ENCODE assay signal across 15 mouse cellular contexts in the genomic region with DNA sequence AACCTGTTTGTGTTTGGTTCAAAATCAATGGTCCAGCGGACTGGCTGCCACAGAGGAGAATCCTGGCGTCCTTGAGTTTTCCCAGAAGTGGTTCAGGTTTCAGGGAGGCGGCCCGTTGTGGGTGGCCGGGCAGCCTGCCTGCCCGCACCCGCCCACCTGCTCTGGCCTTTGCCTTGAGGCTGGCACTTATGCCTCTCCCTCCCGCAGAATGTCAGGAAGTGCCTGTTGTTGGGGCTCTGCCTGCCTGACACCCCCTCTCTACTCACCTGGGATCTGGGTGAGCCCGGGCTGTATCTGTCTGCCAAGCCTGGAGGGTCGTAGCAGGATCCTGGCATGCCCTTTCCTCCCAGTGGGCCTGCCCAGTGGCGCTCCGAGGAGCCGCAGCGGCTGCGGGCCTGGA. TPM values are rescaled to one million over a fixed set of nuclear protein-coding genes. Genes with fewer than 3 reads are reported as not detected.
DNase-seq lines count a peak whose midpoint lies in the region; ATAC-seq and TF ChIP-seq lines count a peak whose summit lies in the region.
"Had no signal": no experiment of that assay in that cellular context is flagged by ENCODE, and none has a peak within 500 bp of the region (broad histone marks: within the 10 kb centered on the region; RNA-seq: fewer than 3 reads in every experiment).

No protein-coding gene starts in this region.

- no peak overlapping the region for H3ac ChIP-seq in myocyte (ENCODE audit: control insufficient read depth, insufficient read length)

- no peak overlapping the region for H3K4me3 ChIP-seq in heart, embryonic 10.5 days
- H3K4me3 ChIP-seq in neural tube, embryonic 13.5 days, result no peak overlapping the region
- H3K4me3 ChIP-seq in neural tube, embryonic 15.5 days (replicated peaks), result no peak overlapping the region
- H3K4me3 ChIP-seq in myocyte, result no peak overlapping the region
- H3K4me3 ChIP-seq: embryonic facial prominence, embryonic 15.5 days; left cerebral cortex, adult 2 months; lung, embryonic 15.5 days had no signal

- H3K9me3 ChIP-seq in heart, embryonic 10.5 days, result no peaks in the 10 kb centered on the region; the same call in 1 of the 2 replicates
- H3K9me3 ChIP-seq in neural tube, embryonic 13.5 days, result no peaks in the 10 kb centered on the region; the same call in 1 of the 2 replicates
- no peaks in the 10 kb centered on the region for H3K9me3 ChIP-seq in neural tube, embryonic 15.5 days (replicated peaks)
- H3K9me3 ChIP-seq: lung, embryonic 15.5 days had no signal

- H3K9ac ChIP-seq in neural tube, embryonic 13.5 days, result no peak overlapping the region
- no peak overlapping the region for H3K9ac ChIP-seq in neural tube, embryonic 15.5 days (replicated peaks)
- H3K9ac ChIP-seq: embryonic facial prominence, embryonic 15.5 days; lung, embryonic 15.5 days had no signal

- no peak for ATAC-seq in neural tube, embryonic 13.5 days (ENCODE audit: low read depth)
- no peak for ATAC-seq in neural tube, embryonic 15.5 days (ENCODE audit: low FRiP score)
- ATAC-seq: intestine, embryonic 16.5 days; Patski had no signal

- peak overlapping the region; percentile 72 for H3K27ac ChIP-seq in heart, embryonic 10.5 days
- H3K27ac ChIP-seq in neural tube, embryonic 13.5 days (replicated peaks), result 0 out of 2 replicates have a peak overlapping the region, but pooled peaks have one; percentile 9
- no peak overlapping the region for H3K27ac ChIP-seq in neural tube, embryonic 15.5 days (replicated peaks)
- H3K27ac ChIP-seq: embryonic facial prominence, embryonic 15.5 days; left cerebral cortex, adult 2 months; lung, embryonic 15.5 days had no signal

- WGBS in heart, embryonic 10.5 days, result 79% methylated on average over 15 of the region's 15 CpGs
- 90% methylated on average over 15 of the region's 15 CpGs for WGBS in neural tube, embryonic 13.5 days
- 86% methylated on average over 15 of the region's 15 CpGs for WGBS in neural tube, embryonic 15.5 days

- H3K4me2 ChIP-seq in neural tube, embryonic 13.5 days, result no peak overlapping the region
- no peak overlapping the region for H3K4me2 ChIP-seq in neural tube, embryonic 15.5 days
- H3K4me2 ChIP-seq in myocyte (ENCODE audit: low read depth), result peak overlapping the region; percentile 55
- H3K4me2 ChIP-seq: embryonic facial prominence, embryonic 15.5 days; lung, embryonic 15.5 days had no signal

- peaks cover 44% of the 10 kb centered on the region for H3K36me3 ChIP-seq in heart, embryonic 10.5 days
- peaks cover 12% of the 10 kb centered on the region for H3K36me3 ChIP-seq in neural tube, embryonic 13.5 days
- H3K36me3 ChIP-seq in neural tube, embryonic 15.5 days, result no peaks in the 10 kb centered on the region; the same call in 1 of the 2 replicates
- H3K36me3 ChIP-seq in myocyte (ENCODE audit: control insufficient read depth, insufficient read depth), result no peaks in the 10 kb centered on the region

- no peaks in the 10 kb centered on the region for H3K27me3 ChIP-seq in heart, embryonic 10.5 days (ENCODE audit: insufficient read depth, poor library complexity, severe bottlenecking)
- no peaks in the 10 kb centered on the region for H3K27me3 ChIP-seq in neural tube, embryonic 13.5 days
- no peaks in the 10 kb centered on the region for H3K27me3 ChIP-seq in neural tube, embryonic 15.5 days (replicated peaks)
- H3K27me3 ChIP-seq in myocyte (ENCODE audit: control insufficient read depth, insufficient read depth, insufficient read length), result peaks cover 4% of the 10 kb centered on the region
- H3K27me3 ChIP-seq: embryonic facial prominence, embryonic 15.5 days; lung, embryonic 15.5 days; Patski had no signal

- TF ChIP-seq POLR2A in myocyte (IDR thresholded peaks at IDR 0.05; ENCODE audit: insufficient read length, low read depth), result no peak

- H3K79me2 ChIP-seq in myocyte (ENCODE audit: control insufficient read depth, insufficient read depth), result no peaks in the 10 kb centered on the region

- peaks cover 63% of the 10 kb centered on the region for H3K4me1 ChIP-seq in heart, embryonic 10.5 days
- peaks cover 54% of the 10 kb centered on the region for H3K4me1 ChIP-seq in neural tube, embryonic 13.5 days (replicated peaks)
- peaks cover 50% of the 10 kb centered on the region for H3K4me1 ChIP-seq in neural tube, embryonic 15.5 days

- no peak for DNase-seq in heart, embryonic 10.5 days (ENCODE audit: low spot score)
- DNase-seq in heart, adult 9 months (ENCODE audit: low spot score in 2 of 2), result no peak
- DNase-seq in kidney, adult 8-10 months, result peak; percentile 68 to 77
- DNase-seq in right cerebral cortex, postnatal 14 days, result no peak
- no peak for DNase-seq in right cerebral cortex, postnatal 36 days (ENCODE audit: low spot score in 2 of 2)
- DNase-seq: cerebellum, adult 9-11 months had no signal

TF ChIP-seq in myocyte, 11 proteins besides CTCF, POLR2A, EP300 and RAD21:
- TF ChIP-seq MAX (IDR thresholded peaks at IDR 0.05; ENCODE audit: low read depth), result no peak
- TF ChIP-seq TCF12 (IDR thresholded peaks at IDR 0.05; ENCODE audit: insufficient read depth, poor library complexity, severe bottlenecking), result peak; percentile 9
- no peak for TF ChIP-seq REST (IDR thresholded peaks at IDR 0.05; ENCODE audit: insufficient read depth, insufficient read length)
- TF ChIP-seq MYOD1 (IDR thresholded peaks at IDR 0.05; ENCODE audit: control insufficient read depth in 1 of 3, insufficient read length in 2 of 3, low read depth in 2 of 3), result peak in 2 of 3 experiments; percentile 83 to 92
- TF ChIP-seq USF1 (IDR thresholded peaks at IDR 0.05; ENCODE audit: low read depth), result no peak
- no peak for TF ChIP-seq E2F4 (IDR thresholded peaks at IDR 0.05; ENCODE audit: insufficient read depth)
- no peak for TF ChIP-seq SRF (IDR thresholded peaks at IDR 0.05; ENCODE audit: control insufficient read depth, insufficient read length, low read depth)
- TF ChIP-seq TCF3 (IDR thresholded peaks at IDR 0.05; ENCODE audit: insufficient read length, low read depth), result peak; percentile 40
- TF ChIP-seq MYOG (IDR thresholded peaks at IDR 0.05; ENCODE audit: control insufficient read depth in 1 of 3, insufficient read depth in 1 of 3, insufficient read length in 2 of 3, low read depth in 2 of 3), result peak; percentile 13 to 95 (median 76)
- TF ChIP-seq CEBPB (IDR thresholded peaks at IDR 0.05; ENCODE audit: insufficient read depth, poor library complexity, severe bottlenecking), result no peak
- TF ChIP-seq POLR2AphosphoS2 (IDR thresholded peaks at IDR 0.05; ENCODE audit: insufficient read length, low read depth), result no peak

RNA-seq across cellular contexts. Expression of gene Acvr2b, which starts 6.0 kb away (rescaled TPM):
- polyA plus RNA-seq in heart, embryonic 10.5 days (2016; fragmentation: Nextera tagmentation; extraction: Ambion mirVana), result 29.6 and 35.4 TPM in 2 replicates
- 53.7 and 53.9 TPM in 2 replicates for polyA plus RNA-seq in neural tube, embryonic 13.5 days (2015; fragmentation: Nextera tagmentation; extraction: Ambion mirVana)
- 32.9 and 43.2 TPM in 2 replicates for polyA plus RNA-seq in neural tube, embryonic 15.5 days (2015; fragmentation: Nextera tagmentation; extraction: Ambion mirVana)
- 1.8 TPM for polyA plus RNA-seq in myocyte (2012; fragmentation: generic; extraction: Trizol)

RNA-seq across cellular contexts. Expression of gene Exog, which starts 36.9 kb away (rescaled TPM):
- polyA plus RNA-seq in heart, embryonic 10.5 days (2016; fragmentation: Nextera tagmentation; extraction: Ambion mirVana), result 16.2 and 25.0 TPM in 2 replicates
- polyA plus RNA-seq in neural tube, embryonic 13.5 days (2015; fragmentation: Nextera tagmentation; extraction: Ambion mirVana), result 45.4 and 47.2 TPM in 2 replicates
- polyA plus RNA-seq in neural tube, embryonic 15.5 days (2015; fragmentation: Nextera tagmentation; extraction: Ambion mirVana), result 44.9 and 50.1 TPM in 2 replicates
- polyA plus RNA-seq in myocyte (2012; fragmentation: generic; extraction: Trizol), result 4.0 TPM

RNA-seq across cellular contexts. Expression of gene Slc22a14, which starts 42.5 kb away (rescaled TPM):
- polyA plus RNA-seq in heart, embryonic 10.5 days (2016; fragmentation: Nextera tagmentation; extraction: Ambion mirVana), result not detected in 2 replicates
- not detected in 2 replicates for polyA plus RNA-seq in neural tube, embryonic 13.5 days (2015; fragmentation: Nextera tagmentation; extraction: Ambion mirVana)
- not detected in 2 replicates for polyA plus RNA-seq in neural tube, embryonic 15.5 days (2015; fragmentation: Nextera tagmentation; extraction: Ambion mirVana)
- polyA plus RNA-seq in myocyte (2012; fragmentation: generic; extraction: Trizol), result not detected
- polyA plus RNA-seq: heart, embryonic 14.5 days; lung, embryonic 15.5 days had no signal

RNA-seq across cellular contexts. Expression of gene Xylb, which starts 50.7 kb away (rescaled TPM):
- 2.0 and 5.5 TPM in 2 replicates for polyA plus RNA-seq in heart, embryonic 10.5 days (2016; fragmentation: Nextera tagmentation; extraction: Ambion mirVana)
- polyA plus RNA-seq in neural tube, embryonic 13.5 days (2015; fragmentation: Nextera tagmentation; extraction: Ambion mirVana), result 2.4 and 2.6 TPM in 2 replicates
- 2.8 and 3.0 TPM in 2 replicates for polyA plus RNA-seq in neural tube, embryonic 15.5 days (2015; fragmentation: Nextera tagmentation; extraction: Ambion mirVana)
- 1.7 TPM for polyA plus RNA-seq in myocyte (2012; fragmentation: generic; extraction: Trizol)

Comparison
In these comparisons a context has a peak if more than half of its experiments do, and no peak if none do; other contexts are left out.
1. DNase-seq: peak in kidney, adult 8-10 months (2 of 2); none in heart, embryonic 10.5 days (single experiment), heart, adult 9 months (0 of 2), right cerebral cortex, postnatal 14 days (single experiment) and right cerebral cortex, postnatal 36 days (0 of 2).
2. RNA of gene Acvr2b, which starts 6.0 kb away (polyA plus RNA-seq): 53.7 to 53.9 TPM in neural tube, embryonic 13.5 days, 32.9 to 43.2 TPM in neural tube, embryonic 15.5 days and 29.6 to 35.4 TPM in heart, embryonic 10.5 days; 1.8 TPM in myocyte (single experiment); every median in the first group is over 10 times any median in the second.